Mouse (Mus musculus) embryo, embryonic 10 days (tissue): ENCODE measurements around the gene Amy2a2.
"Not testable (repeated sequence)": the region's sequence is repeated elsewhere in the genome, so short reads cannot be mapped to it uniquely, and the experiment has no call there.

Experiments
- DNase-seq: peaks from one replicate; pipeline ENCODE4 v3.0.0-alpha.2; 2015; ENCODE audit warnings: low spot score

Amy2a2 gene

GRCm38 (mm10) chr3:113356558-113356957 lies at the start of gene Amy2a2:
Gene Amy2a2, minus strand, starts transcription at chr3:113356658.
- not testable (repeated sequence) for DNase-seq

- DNase-seq, result not testable (repeated sequence)
Measured at GRCm38 (mm10) chr3:113345484-113345883, 11.0 kb downstream of the Amy2a2 start.

GRCm38 (mm10) chr3:113323952-113324351 lies 32.5 kb downstream of the Amy2a2 start, which contains the start of gene Amy2a3:
Gene Amy2a3, minus strand, starts transcription at chr3:113324052.
- not testable (repeated sequence) for DNase-seq

- DNase-seq, result not testable (repeated sequence)
Measured at GRCm38 (mm10) chr3:113312937-113313336, 43.5 kb downstream of the Amy2a2 start.
